Mouse (Mus musculus) G1E (cell line): ENCODE data around the gene Scml4. TPM values are rescaled to one million over a fixed set of nuclear protein-coding genes. Genes with fewer than 3 reads are reported as not detected.

ENCODE experiments used
- ATAC-seq: 2 replicates; pipeline ENCODE4 v1.8.0; 2016; ENCODE audit warnings: mild to moderate bottlenecking; ENCODE audit not compliant: insufficient number of reproducible peaks, poor library complexity, low FRiP score, severe bottlenecking; ENCODE audit errors: extremely low read depth
- DNase-seq: peaks from one replicate; pipeline ENCODE4 v3.0.0; 2012; ENCODE audit warnings: low spot score
- H3K27me3 ChIP-seq: 2 replicates; pipeline ENCODE4 v1.6.1; 2012; ENCODE audit warnings: mild to moderate bottlenecking, low read length, inconsistent platforms; ENCODE audit not compliant: insufficient read depth
- H3K36me3 ChIP-seq: replicated peaks from 2 replicates; pipeline ENCODE3; 2012; ENCODE audit warnings: mild to moderate bottlenecking, inconsistent platforms
- H3K4me1 ChIP-seq: 2 replicates; pipeline ENCODE4 v1.6.1; 2012; ENCODE audit warnings: low read depth, low read length, inconsistent platforms, mixed read lengths; ENCODE audit not compliant: insufficient read depth
- H3K4me3 ChIP-seq: 2 replicates; pipeline ENCODE4 v1.5.1; 2012; ENCODE audit warnings: low read depth, mild to moderate bottlenecking, inconsistent platforms, low read length, moderate library complexity, mixed read lengths
- H3K9me3 ChIP-seq: replicated peaks from 2 replicates; pipeline ENCODE4 v1.6.1; 2012; ENCODE audit warnings: inconsistent platforms
- CTCF ChIP-seq: IDR thresholded peaks from 2 replicates; pipeline ENCODE4 v1.5.1; 2012; ENCODE audit warnings: low read depth, low read length, inconsistent platforms, mixed read lengths
- GATA1 ChIP-seq: IDR thresholded peaks from 2 replicates; pipeline ENCODE4 v1.6.1; 2012; ENCODE audit warnings: borderline replicate concordance, low read length, inconsistent platforms, mixed read lengths
- GATA2 ChIP-seq: IDR thresholded peaks from 2 replicates; pipeline ENCODE4 v1.6.1; 2012; ENCODE audit warnings: low read depth, low read length, inconsistent platforms, borderline replicate concordance
- POLR2AphosphoS5 ChIP-seq: IDR thresholded peaks from 2 replicates; pipeline ENCODE4 v1.6.1; 2012; ENCODE audit warnings: low read depth, low read length, inconsistent platforms; ENCODE audit not compliant: insufficient replicate concordance
- TAL1 ChIP-seq: conservative IDR thresholded peaks from 2 replicates; pipeline ENCODE4 v1.6.1; 2012; ENCODE audit warnings: low read depth, low read length, inconsistent platforms, mixed read lengths
- polyA plus RNA-seq: library from polyadenylated mRNA; stranded (reverse); fragments of >175 nt; gene quantifications from 2 replicates; pipeline ENCODE4 v1.2.3, GENCODE M21; 2012
- total RNA-seq, 2 experiments: library from RNA; stranded (forward) in 1 of 2; stranded (reverse) in 1 of 2; fragments of 200-1000 nt in 1 of 2; fragments of >200 nt in 1 of 2; fragmentation: Nextera tagmentation in 1 of 2; gene quantifications; 2 replicates each; pipeline ENCODE4 v1.2.3; 2014 to 2017

Gene Scml4
- total and polyA plus RNA-seq, 3 experiments, result not detected

DNA sequence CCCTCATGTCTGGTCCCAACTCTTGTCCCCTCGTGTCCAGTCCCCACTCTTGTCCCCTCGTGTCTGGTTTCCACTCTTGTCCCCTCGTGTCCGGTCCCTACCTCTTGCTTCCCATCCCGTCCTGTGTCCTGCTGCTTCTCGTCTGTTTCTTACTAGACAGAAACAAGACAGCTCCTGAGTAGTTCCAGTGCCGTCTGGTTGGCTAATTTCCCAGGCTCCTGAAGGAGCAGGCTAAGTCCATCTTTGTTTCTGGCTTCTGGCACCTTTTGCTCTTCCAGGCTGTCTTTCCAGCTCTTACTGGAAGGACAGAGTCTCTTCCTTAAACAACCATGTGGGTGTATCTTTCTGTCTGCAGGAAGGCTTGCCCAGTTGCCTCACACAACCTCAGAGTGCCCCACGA, 33.7 kb downstream of the Scml4 start:
- ATAC-seq, result no peak
- H3K36me3 ChIP-seq, result no peaks in the 10 kb centered on the region
- H3K4me3 ChIP-seq, result no peak overlapping the region
- no peaks in the 10 kb centered on the region for H3K9me3 ChIP-seq
- TF ChIP-seq GATA2, result no peak
- no peak for TF ChIP-seq GATA1
- TF ChIP-seq TAL1, result no peak
- no peaks in the 10 kb centered on the region for H3K4me1 ChIP-seq
- no peaks in the 10 kb centered on the region for H3K27me3 ChIP-seq
- no peak for DNase-seq

GRCm38 (mm10) chr10:42894263-42894662, 34.1 kb downstream of the Scml4 start:
- TF ChIP-seq TAL1 (no peak), POLR2AphosphoS5 (no peak), GATA1 (no peak), CTCF (no peak), GATA2 (no peak)
- no peaks in the 10 kb centered on the region for H3K36me3 ChIP-seq
- DNase-seq (no peak), ATAC-seq (no peak)
- no peaks in the 10 kb centered on the region for H3K27me3 ChIP-seq
- H3K4me1 ChIP-seq, result no peaks in the 10 kb centered on the region
- H3K9me3 ChIP-seq, result no peaks in the 10 kb centered on the region
- no peak overlapping the region for H3K4me3 ChIP-seq

DNA sequence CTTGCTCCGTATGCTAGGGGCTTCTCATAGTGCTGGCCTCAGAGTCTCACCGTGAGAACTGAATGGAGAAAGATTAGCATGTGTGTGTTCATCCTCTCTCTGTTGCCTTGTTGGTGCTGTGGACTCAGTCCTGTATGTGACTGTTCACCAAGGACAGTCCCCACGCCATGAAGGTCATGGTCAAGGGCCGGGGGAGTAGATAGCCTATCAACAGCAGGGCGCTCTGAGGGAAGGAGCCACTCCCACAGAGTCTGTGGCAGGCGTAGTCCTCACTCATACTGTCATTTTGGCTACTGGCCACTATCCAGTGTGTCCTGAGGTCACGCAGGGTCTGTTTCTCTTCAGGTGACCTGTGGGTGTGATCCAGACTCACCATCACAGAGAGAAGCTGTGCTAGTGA, 34.5 kb downstream of the Scml4 start:
- DNase-seq (no peak), ATAC-seq (no peak)
- Histone ChIP-seq H3K27me3 (no peaks in the 10 kb centered on the region), H3K9me3 (no peaks in the 10 kb centered on the region), H3K36me3 (no peaks in the 10 kb centered on the region), H3K4me1 (no peaks in the 10 kb centered on the region), H3K4me3 (no peak overlapping the region)
- TF ChIP-seq GATA2 (no peak), POLR2AphosphoS5 (no peak), TAL1 (no peak), GATA1 (no peak), CTCF (no peak)

GRCm38 (mm10) chr10:42896621-42897020, 36.5 kb downstream of the Scml4 start:
- DNase-seq (no peak), ATAC-seq (no peak)
- Histone ChIP-seq H3K4me3 (no peak overlapping the region), H3K9me3 (no peaks in the 10 kb centered on the region), H3K36me3 (no peaks in the 10 kb centered on the region), H3K4me1 (no peaks in the 10 kb centered on the region), H3K27me3 (no peaks in the 10 kb centered on the region)
- TF ChIP-seq GATA1 (no peak), POLR2AphosphoS5 (no peak), GATA2 (no peak), CTCF (no peak), TAL1 (no peak)

- Histone ChIP-seq H3K36me3 (no peaks in the 10 kb centered on the region), H3K4me1 (no peaks in the 10 kb centered on the region), H3K9me3 (no peaks in the 10 kb centered on the region), H3K27me3 (no peaks in the 10 kb centered on the region), H3K4me3 (no peak overlapping the region)
- TF ChIP-seq GATA2, result no peak
- TF ChIP-seq TAL1, result no peak
- TF ChIP-seq POLR2AphosphoS5, result no peak
- TF ChIP-seq CTCF, result no peak
- no peak for TF ChIP-seq GATA1
- ATAC-seq (no peak), DNase-seq (no peak)
Measured at GRCm38 (mm10) chr10:42897166-42897565, 37.0 kb downstream of the Scml4 start.

GRCm38 (mm10) chr10:42897632-42898031, 37.5 kb downstream of the Scml4 start:
- Histone ChIP-seq H3K36me3 (no peaks in the 10 kb centered on the region), H3K27me3 (no peaks in the 10 kb centered on the region), H3K9me3 (no peaks in the 10 kb centered on the region), H3K4me1 (no peaks in the 10 kb centered on the region), H3K4me3 (no peak overlapping the region)
- no peak for ATAC-seq
- no peak for TF ChIP-seq TAL1
- TF ChIP-seq GATA2, result no peak
- no peak for TF ChIP-seq GATA1
- TF ChIP-seq POLR2AphosphoS5, result no peak
- TF ChIP-seq CTCF, result no peak
- DNase-seq, result no peak

- H3K27me3 ChIP-seq, result no peaks in the 10 kb centered on the region
- ATAC-seq, result no peak
- no peaks in the 10 kb centered on the region for H3K4me1 ChIP-seq
- H3K36me3 ChIP-seq, result no peaks in the 10 kb centered on the region
- no peaks in the 10 kb centered on the region for H3K9me3 ChIP-seq
- H3K4me3 ChIP-seq, result no peak overlapping the region
- no peak for DNase-seq
- TF ChIP-seq TAL1, result no peak
- no peak for TF ChIP-seq GATA1
- TF ChIP-seq CTCF, result no peak
- no peak for TF ChIP-seq POLR2AphosphoS5
- TF ChIP-seq GATA2, result no peak
Measured at GRCm38 (mm10) chr10:42901361-42901760, 41.2 kb downstream of the Scml4 start.
